Mouse (Mus musculus): ENCODE measurements around the gene Tmem240. TPM values are rescaled to one million over a fixed set of nuclear protein-coding genes. Genes with fewer than 3 reads are reported as not detected.

Tmem240 gene
- polyA plus RNA-seq (2015; fragmentation: Nextera tagmentation; extraction: Ambion mirVana), result 0.31 and 0.65 TPM in 2 replicates

GRCm38 (mm10) chr4:155734350-155734941 lies at the start of gene Tmem240:
TSS of gene Tmem240 (plus strand) at chr4:155734800.

GRCm38 (mm10) chr4:155694111-155694481 lies 40.5 kb upstream of the Tmem240 start, which contains the start of gene Fndc10:
TSS of gene Fndc10 (plus strand) at chr4:155694342.

GRCm38 (mm10) chr4:155704721-155705591 lies 29.6 kb upstream of the Tmem240 start, which contains the start of gene Ssu72:
TSS of gene Ssu72 (plus strand) at chr4:155704800.

GRCm38 (mm10) chr4:155760613-155761355 lies 26.2 kb downstream of the Tmem240 start, which contains the start of gene Atad3a:
TSS of gene Atad3a (minus strand) at chr4:155761093.

GRCm38 (mm10) chr4:155774280-155774754 lies 39.7 kb downstream of the Tmem240 start, which contains the start of gene Vwa1:
TSS of gene Vwa1 (minus strand) at chr4:155774698.

GRCm38 (mm10) chr4:155785819-155786218 lies 51.2 kb downstream of the Tmem240 start, which contains the start of gene Tmem88b:
TSS of gene Tmem88b (minus strand) at chr4:155785874.

GRCm38 (mm10) chr4:155790021-155790489 lies 55.5 kb downstream of the Tmem240 start, which contains the start of gene Ankrd65:
TSS of gene Ankrd65 (plus strand) at chr4:155790439.

Other genes with a start within 250 kb of the Tmem240 start
- 166 and 176 TPM in 2 replicates for gene Gnb1, start 243.4 kb upstream of the Tmem240 start, polyA plus RNA-seq (2015; fragmentation: Nextera tagmentation; extraction: Ambion mirVana)
- gene Nadk, start 172.4 kb upstream of the Tmem240 start, polyA plus RNA-seq (2015; fragmentation: Nextera tagmentation; extraction: Ambion mirVana), result 48.0 and 55.7 TPM in 2 replicates
- 7.6 and 7.7 TPM in 2 replicates for gene Slc35e2, start 133.4 kb upstream of the Tmem240 start, polyA plus RNA-seq (2015; fragmentation: Nextera tagmentation; extraction: Ambion mirVana)
- gene Cdk11b, start 109.9 kb upstream of the Tmem240 start, polyA plus RNA-seq (2015; fragmentation: Nextera tagmentation; extraction: Ambion mirVana), result 54.0 and 56.7 TPM in 2 replicates
- gene Gm10563, start 89.4 kb upstream of the Tmem240 start, polyA plus RNA-seq (2015; fragmentation: Nextera tagmentation; extraction: Ambion mirVana), result not detected in 2 replicates
- gene Mmp23, start 81.4 kb upstream of the Tmem240 start, polyA plus RNA-seq (2015; fragmentation: Nextera tagmentation; extraction: Ambion mirVana), result 56.8 and 75.1 TPM in 2 replicates
- gene Mib2, start 65.6 kb upstream of the Tmem240 start, polyA plus RNA-seq (2015; fragmentation: Nextera tagmentation; extraction: Ambion mirVana), result 7.3 and 10.4 TPM in 2 replicates
- gene Fndc10, start 40.5 kb upstream of the Tmem240 start, polyA plus RNA-seq (2015; fragmentation: Nextera tagmentation; extraction: Ambion mirVana), result 2.0 and 3.1 TPM in 2 replicates
- gene Ssu72, start 30.0 kb upstream of the Tmem240 start, polyA plus RNA-seq (2015; fragmentation: Nextera tagmentation; extraction: Ambion mirVana), result 82.9 and 89.4 TPM in 2 replicates
- gene Atad3a, start 26.3 kb downstream of the Tmem240 start, polyA plus RNA-seq (2015; fragmentation: Nextera tagmentation; extraction: Ambion mirVana), result 45.9 and 48.6 TPM in 2 replicates
- 7.7 and 9.2 TPM in 2 replicates for gene Vwa1, start 39.9 kb downstream of the Tmem240 start, polyA plus RNA-seq (2015; fragmentation: Nextera tagmentation; extraction: Ambion mirVana)
- gene Tmem88b, start 51.1 kb downstream of the Tmem240 start, polyA plus RNA-seq (2015; fragmentation: Nextera tagmentation; extraction: Ambion mirVana), result 0.05 TPM in 2 replicates
- 0.41 and 0.63 TPM in 2 replicates for gene Ankrd65, start 55.6 kb downstream of the Tmem240 start, polyA plus RNA-seq (2015; fragmentation: Nextera tagmentation; extraction: Ambion mirVana)
- 202 and 239 TPM in 2 replicates for gene Mrpl20, start 68.1 kb downstream of the Tmem240 start, polyA plus RNA-seq (2015; fragmentation: Nextera tagmentation; extraction: Ambion mirVana)
- gene Ccnl2, start 77.7 kb downstream of the Tmem240 start, polyA plus RNA-seq (2015; fragmentation: Nextera tagmentation; extraction: Ambion mirVana), result 89.4 and 98.1 TPM in 2 replicates
- 120 and 131 TPM in 2 replicates for gene Aurkaip1, start 96.5 kb downstream of the Tmem240 start, polyA plus RNA-seq (2015; fragmentation: Nextera tagmentation; extraction: Ambion mirVana)
- gene Mxra8, start 104.9 kb downstream of the Tmem240 start, polyA plus RNA-seq (2015; fragmentation: Nextera tagmentation; extraction: Ambion mirVana), result 46.8 and 65.4 TPM in 2 replicates
- 4.9 and 5.7 TPM in 2 replicates for gene Dvl1, start 112.6 kb downstream of the Tmem240 start, polyA plus RNA-seq (2015; fragmentation: Nextera tagmentation; extraction: Ambion mirVana)
- 0.14 and 0.18 TPM in 2 replicates for gene Tas1r3, start 128.6 kb downstream of the Tmem240 start, polyA plus RNA-seq (2015; fragmentation: Nextera tagmentation; extraction: Ambion mirVana)
- gene Cptp, start 134.6 kb downstream of the Tmem240 start, polyA plus RNA-seq (2015; fragmentation: Nextera tagmentation; extraction: Ambion mirVana), result 7.5 and 8.4 TPM in 2 replicates
- gene Ints11, start 134.7 kb downstream of the Tmem240 start, polyA plus RNA-seq (2015; fragmentation: Nextera tagmentation; extraction: Ambion mirVana), result 31.6 and 32.7 TPM in 2 replicates
- 26.0 and 27.2 TPM in 2 replicates for gene Pusl1, start 157.0 kb downstream of the Tmem240 start, polyA plus RNA-seq (2015; fragmentation: Nextera tagmentation; extraction: Ambion mirVana)
- 8.0 and 10.8 TPM in 2 replicates for gene Acap3, start 157.0 kb downstream of the Tmem240 start, polyA plus RNA-seq (2015; fragmentation: Nextera tagmentation; extraction: Ambion mirVana)
- 73.1 and 76.2 TPM in 2 replicates for gene Ube2j2, start 209.0 kb downstream of the Tmem240 start, polyA plus RNA-seq (2015; fragmentation: Nextera tagmentation; extraction: Ambion mirVana)
- 205 and 213 TPM in 2 replicates for gene C1qtnf12, start 227.5 kb downstream of the Tmem240 start, polyA plus RNA-seq (2015; fragmentation: Nextera tagmentation; extraction: Ambion mirVana)

All from spleen, postnatal 0 days (tissue).